Mouse (Mus musculus): ENCODE data around the gene Chd5. TPM values are rescaled to one million over a fixed set of nuclear protein-coding genes. Genes with fewer than 3 reads are reported as not detected.

Gene Chd5
- polyA plus RNA-seq (2014; fragmentation: Nextera tagmentation; extraction: Ambion mirVana) = 0.05 TPM in 1 of 2 replicates, not detected in the other

- peaks cover 40% of the 10 kb centered on the region for H3K27me3 ChIP-seq (ENCODE audit: control insufficient read depth, insufficient read depth, low read length)
- H3K9ac ChIP-seq (ENCODE audit: low read length) = peak within 1 kb of the TSS; percentile 37
- DNase-seq (ENCODE audit: low spot score) (no peak), ATAC-seq (ENCODE audit: insufficient number of reproducible peaks, low FRiP score, low TSS enrichment, low read depth) (no peak)
- H3K4me2 ChIP-seq (ENCODE audit: low read depth, severe bottlenecking) = peak within 1 kb of the TSS; percentile 99
- no peak within 1 kb of the TSS for H3K27ac ChIP-seq (replicated peaks; ENCODE audit: low read depth, low read length)
- peaks cover 10% of the 10 kb centered on the region; the same call in 1 of the 2 replicates for H3K4me1 ChIP-seq (ENCODE audit: control insufficient read depth, insufficient read depth, low read length)
- no peaks in the 10 kb centered on the region for H3K9me3 ChIP-seq (ENCODE audit: control insufficient read depth, low read length)
- H3K36me3 ChIP-seq (ENCODE audit: control insufficient read depth, insufficient read depth, low read length) = peaks cover 5% of the 10 kb centered on the region
- peak within 1 kb of the TSS; percentile 44 for H3K4me3 ChIP-seq (ENCODE audit: low read depth, low read length)
- WGBS = 1% methylated on average over 47 of the region's 120 CpGs
Measured at GRCm38 (mm10) chr4:152338419-152339292, at the start of gene Chd5. Gene Chd5, plus strand, starts transcription at chr4:152338651.

GRCm38 (mm10) chr4:152290385-152290784, 48.1 kb upstream of the Chd5 start:
- peak overlapping the region; percentile 24; the same call in 1 of the 2 replicates for H3K9ac ChIP-seq (ENCODE audit: low read length)
- ATAC-seq (ENCODE audit: insufficient number of reproducible peaks, low FRiP score, low TSS enrichment, low read depth) (no peak), DNase-seq (ENCODE audit: low spot score) (peak; percentile 48)
- peak overlapping the region; percentile 2 for H3K4me3 ChIP-seq (ENCODE audit: low read depth, low read length)
- no peak overlapping the region for H3K27ac ChIP-seq (replicated peaks; ENCODE audit: low read depth, low read length)
- whole genome bisulfite sequencing = under 1% methylated on average over 39 of the region's 39 CpGs
- peaks cover 69% of the 10 kb centered on the region for H3K27me3 ChIP-seq (ENCODE audit: control insufficient read depth, insufficient read depth, low read length)
- peak overlapping the region; percentile 42 for H3K4me2 ChIP-seq (ENCODE audit: low read depth, severe bottlenecking)
- H3K9me3 ChIP-seq (ENCODE audit: control insufficient read depth, low read length) = no peaks in the 10 kb centered on the region
- no peaks in the 10 kb centered on the region for H3K36me3 ChIP-seq (ENCODE audit: control insufficient read depth, insufficient read depth, low read length)
- peaks cover 9% of the 10 kb centered on the region for H3K4me1 ChIP-seq (ENCODE audit: control insufficient read depth, insufficient read depth, low read length)

- Histone ChIP-seq H3K4me3 (ENCODE audit: low read depth, low read length) (no peak overlapping the region), H3K9ac (ENCODE audit: low read length) (no peak overlapping the region), H3K4me2 (ENCODE audit: low read depth, severe bottlenecking) (no peak overlapping the region), H3K27ac (replicated peaks; ENCODE audit: low read depth, low read length) (no peak overlapping the region), H3K9me3 (ENCODE audit: control insufficient read depth, low read length) (no peaks in the 10 kb centered on the region), H3K4me1 (ENCODE audit: control insufficient read depth, insufficient read depth, low read length) (peaks cover 9% of the 10 kb centered on the region), H3K36me3 (ENCODE audit: control insufficient read depth, insufficient read depth, low read length) (no peaks in the 10 kb centered on the region), H3K27me3 (ENCODE audit: control insufficient read depth, insufficient read depth, low read length) (peaks cover 63% of the 10 kb centered on the region)
- DNase-seq (ENCODE audit: low spot score) (no peak), ATAC-seq (ENCODE audit: insufficient number of reproducible peaks, low FRiP score, low TSS enrichment, low read depth) (no peak)
- 15% methylated on average over 11 of the region's 11 CpGs for WGBS
Measured at GRCm38 (mm10) chr4:152290991-152291390, 47.5 kb upstream of the Chd5 start.

- Histone ChIP-seq H3K4me1 (ENCODE audit: control insufficient read depth, insufficient read depth, low read length) (peaks cover 9% of the 10 kb centered on the region), H3K27ac (replicated peaks; ENCODE audit: low read depth, low read length) (no peak within 1 kb of the TSS), H3K27me3 (ENCODE audit: control insufficient read depth, insufficient read depth, low read length) (peaks cover 57% of the 10 kb centered on the region), H3K36me3 (ENCODE audit: control insufficient read depth, insufficient read depth, low read length) (no peaks in the 10 kb centered on the region), H3K9me3 (ENCODE audit: control insufficient read depth, low read length) (no peaks in the 10 kb centered on the region), H3K4me3 (ENCODE audit: low read depth, low read length) (peak within 1 kb of the TSS; percentile 2), H3K4me2 (ENCODE audit: low read depth, severe bottlenecking) (peak within 1 kb of the TSS; percentile 42), H3K9ac (ENCODE audit: low read length) (peak within 1 kb of the TSS; percentile 24; the same call in 1 of the 2 replicates)
- DNase-seq (ENCODE audit: low spot score) (no peak), ATAC-seq (ENCODE audit: insufficient number of reproducible peaks, low FRiP score, low TSS enrichment, low read depth) (no peak)
- 27% methylated on average over 6 of the region's 6 CpGs for WGBS
Measured at GRCm38 (mm10) chr4:152291562-152291961, 46.9 kb upstream of the Chd5 start, which contains the start of gene Hes3. Gene Hes3, minus strand, starts transcription at chr4:152291662.

- no peaks in the 10 kb centered on the region for H3K9me3 ChIP-seq (ENCODE audit: control insufficient read depth, low read length)
- H3K4me2 ChIP-seq (ENCODE audit: low read depth, severe bottlenecking) = no peak overlapping the region
- H3K9ac ChIP-seq (ENCODE audit: low read length) = no peak overlapping the region
- DNase-seq (ENCODE audit: low spot score) (no peak), ATAC-seq (ENCODE audit: insufficient number of reproducible peaks, low FRiP score, low TSS enrichment, low read depth) (no peak)
- peaks cover 50% of the 10 kb centered on the region for H3K27me3 ChIP-seq (ENCODE audit: control insufficient read depth, insufficient read depth, low read length)
- H3K27ac ChIP-seq (replicated peaks; ENCODE audit: low read depth, low read length) = no peak overlapping the region
- no peaks in the 10 kb centered on the region for H3K36me3 ChIP-seq (ENCODE audit: control insufficient read depth, insufficient read depth, low read length)
- WGBS = 22% methylated on average over 12 of the region's 12 CpGs
- peaks cover 9% of the 10 kb centered on the region for H3K4me1 ChIP-seq (ENCODE audit: control insufficient read depth, insufficient read depth, low read length)
- no peak overlapping the region for H3K4me3 ChIP-seq (ENCODE audit: low read depth, low read length)
Measured at GRCm38 (mm10) chr4:152292102-152292765, 46.2 kb upstream of the Chd5 start.

GRCm38 (mm10) chr4:152294188-152294929, 44.1 kb upstream of the Chd5 start:
- no peak for ATAC-seq (ENCODE audit: insufficient number of reproducible peaks, low FRiP score, low TSS enrichment, low read depth)
- H3K27me3 ChIP-seq (ENCODE audit: control insufficient read depth, insufficient read depth, low read length) = peaks cover 36% of the 10 kb centered on the region
- H3K4me2 ChIP-seq (ENCODE audit: low read depth, severe bottlenecking) = no peak overlapping the region
- peaks cover 17% of the 10 kb centered on the region for H3K4me1 ChIP-seq (ENCODE audit: control insufficient read depth, insufficient read depth, low read length)
- no peaks in the 10 kb centered on the region for H3K9me3 ChIP-seq (ENCODE audit: control insufficient read depth, low read length)
- DNase-seq (ENCODE audit: low spot score) = no peak
- H3K27ac ChIP-seq (replicated peaks; ENCODE audit: low read depth, low read length) = no peak overlapping the region
- no peaks in the 10 kb centered on the region for H3K36me3 ChIP-seq (ENCODE audit: control insufficient read depth, insufficient read depth, low read length)
- H3K9ac ChIP-seq (ENCODE audit: low read length) = no peak overlapping the region
- 41% methylated on average over 10 of the region's 10 CpGs for WGBS
- H3K4me3 ChIP-seq (ENCODE audit: low read depth, low read length) = no peak overlapping the region

GRCm38 (mm10) chr4:152295916-152296315, 42.5 kb upstream of the Chd5 start:
- no peak for DNase-seq (ENCODE audit: low spot score)
- H3K4me1 ChIP-seq (ENCODE audit: control insufficient read depth, insufficient read depth, low read length) = peaks cover 8% of the 10 kb centered on the region; the same call in 1 of the 2 replicates

GRCm38 (mm10) chr4:152296371-152296770, 42.1 kb upstream of the Chd5 start:
- Histone ChIP-seq H3K9me3 (ENCODE audit: control insufficient read depth, low read length) (no peaks in the 10 kb centered on the region), H3K27ac (replicated peaks; ENCODE audit: low read depth, low read length) (no peak overlapping the region), H3K27me3 (ENCODE audit: control insufficient read depth, insufficient read depth, low read length) (peaks cover 17% of the 10 kb centered on the region), H3K36me3 (ENCODE audit: control insufficient read depth, insufficient read depth, low read length) (peaks cover 5% of the 10 kb centered on the region; the same call in 1 of the 2 replicates), H3K4me2 (ENCODE audit: low read depth, severe bottlenecking) (peak overlapping the region; percentile 93), H3K4me1 (ENCODE audit: control insufficient read depth, insufficient read depth, low read length) (peaks cover 8% of the 10 kb centered on the region; the same call in 1 of the 2 replicates), H3K4me3 (ENCODE audit: low read depth, low read length) (peak overlapping the region; percentile 98), H3K9ac (ENCODE audit: low read length) (no peak overlapping the region)
- ATAC-seq (ENCODE audit: insufficient number of reproducible peaks, low FRiP score, low TSS enrichment, low read depth) (no peak), DNase-seq (ENCODE audit: low spot score) (no peak)
- 18% methylated on average over 8 of the region's 8 CpGs for WGBS

More at GRCm38 (mm10) chr4:152295916-152296315, 42.5 kb upstream of the Chd5 start:
- peaks cover 3% of the 10 kb centered on the region; the same call in 1 of the 2 replicates for H3K36me3 ChIP-seq (ENCODE audit: control insufficient read depth, insufficient read depth, low read length)
- H3K4me2 ChIP-seq (ENCODE audit: low read depth, severe bottlenecking) = no peak overlapping the region
- H3K4me3 ChIP-seq (ENCODE audit: low read depth, low read length) = no peak overlapping the region
- no peak overlapping the region for H3K9ac ChIP-seq (ENCODE audit: low read length)
- H3K27ac ChIP-seq (replicated peaks; ENCODE audit: low read depth, low read length) = no peak overlapping the region
- no peaks in the 10 kb centered on the region for H3K9me3 ChIP-seq (ENCODE audit: control insufficient read depth, low read length)
- ATAC-seq (ENCODE audit: insufficient number of reproducible peaks, low FRiP score, low TSS enrichment, low read depth) = no peak
- peaks cover 22% of the 10 kb centered on the region for H3K27me3 ChIP-seq (ENCODE audit: control insufficient read depth, insufficient read depth, low read length)
- 41% methylated on average over 4 of the region's 4 CpGs for WGBS

Data from limb, embryonic 11.5 days (tissue).